Mouse (Mus musculus) forebrain, embryonic 15.5 days (tissue): Measurements from ENCODE around the gene Fry. TPM values are rescaled to one million over a fixed set of nuclear protein-coding genes. Genes with fewer than 3 reads are reported as not detected.

Experiments used
- polyA plus RNA-seq: library from polyadenylated mRNA; unstranded; fragments of >200 nt; fragmentation: Nextera tagmentation; extraction: Ambion mirVana; gene quantifications from 2 replicates; pipeline ENCODE4 v1.2.1, GENCODE M21; 2015

Fry gene
- polyA plus RNA-seq, 1 experiment from 2014 or later = 36.3 TPM

Other genes with a start within 250 kb of the Fry start
- 0.27 and 0.60 TPM in 2 replicates for gene Rxfp2, start 100.0 kb upstream of the Fry start, polyA plus RNA-seq